Mouse (Mus musculus) heart, embryonic 14.5 days (tissue): ENCODE results near the gene Cavin4. TPM values are rescaled to one million over a fixed set of nuclear protein-coding genes. Genes with fewer than 3 reads are reported as not detected.

ENCODE experiments used
- ATAC-seq: fragments of 200-750 bp; cut with Nextera tagmentation; 2 replicates; pipeline ENCODE4 v1.8.0; 2017; ENCODE audit warnings: low read depth, moderate TSS enrichment; ENCODE audit not compliant: insufficient number of reproducible peaks, insufficient read depth, low FRiP score
- H3K27ac ChIP-seq, 2 experiments: fragments of 200-500 bp in 1 of 2; fragments of 300-500 bp in 1 of 2; sonication (generic) in 1 of 2; replicated peaks in 1 of 2; 2 replicates each; pipeline ENCODE4 v1.5.1; 2012 to 2014; ENCODE audit warnings: low read depth in 2 of 2, low read length in 2 of 2, control low read depth in 1 of 2, mild to moderate bottlenecking in 1 of 2, mixed read lengths in 1 of 2; ENCODE audit not compliant: control insufficient read depth in 1 of 2, insufficient read depth in 1 of 2
- H3K27me3 ChIP-seq: fragments of 300-500 bp; sonication (generic); 2 replicates; pipeline ENCODE4 v1.6.1; 2014; ENCODE audit warnings: mild to moderate bottlenecking, low read length, control low read depth; ENCODE audit not compliant: control insufficient read depth, insufficient read depth
- H3K36me3 ChIP-seq: fragments of 300-500 bp; sonication (generic); 2 replicates; pipeline ENCODE4 v1.6.1; 2014; ENCODE audit warnings: mild to moderate bottlenecking, control low read depth, low read length, mixed read lengths; ENCODE audit not compliant: control insufficient read depth, insufficient read depth
- H3K4me1 ChIP-seq, 2 experiments: fragments of 200-500 bp in 1 of 2; fragments of 300-500 bp in 1 of 2; sonication (generic) in 1 of 2; 2 replicates each; pipeline ENCODE4 v1.6.1; 2012 to 2014; ENCODE audit warnings: low read length in 2 of 2, control low read depth in 1 of 2, mixed read lengths in 1 of 2; ENCODE audit not compliant: control insufficient read depth in 2 of 2, insufficient read depth in 2 of 2
- H3K4me2 ChIP-seq: fragments of 300-500 bp; sonication (generic); 2 replicates; pipeline ENCODE4 v1.6.1; 2014; ENCODE audit warnings: mild to moderate bottlenecking, low read length
- H3K4me3 ChIP-seq, 2 experiments: fragments of 200-500 bp in 1 of 2; fragments of 300-500 bp in 1 of 2; sonication (generic) in 1 of 2; 2 replicates each; pipeline ENCODE4 v1.5.1; 2012 to 2014; ENCODE audit warnings: low read length in 2 of 2, mild to moderate bottlenecking in 2 of 2, control low read depth in 1 of 2, low read depth in 1 of 2, moderate library complexity in 1 of 2; ENCODE audit not compliant: control insufficient read depth in 1 of 2, insufficient read depth in 1 of 2
- H3K9ac ChIP-seq: fragments of 300-500 bp; sonication (generic); 2 replicates; pipeline ENCODE4 v1.6.1; 2014; ENCODE audit warnings: mild to moderate bottlenecking, low read length
- H3K9me3 ChIP-seq: fragments of 300-500 bp; sonication (generic); 2 replicates; pipeline ENCODE4 v1.6.1; 2016; ENCODE audit warnings: low read length, control low read depth; ENCODE audit not compliant: control insufficient read depth
- WGBS: fragments of 180-500 bp; shearing (Covaris S2); extraction: QIAGEN DNeasy Blood & Tissue Kit; methylation state at CpG from one replicate; pipeline ENCODE4 v1.1.7; 2014; 5-methylcytosine and 5-hydroxymethylcytosine counted together
- polyA plus RNA-seq: library from polyadenylated mRNA; unstranded; fragments of >200 nt; fragmentation: Nextera tagmentation; extraction: Ambion mirVana; gene quantifications from 2 replicates; pipeline ENCODE4 v1.2.1, GENCODE M21; 2014

Gene Cavin4
- polyA plus RNA-seq, 1 experiment from 2014 or later, result 9.0 TPM

DNA sequence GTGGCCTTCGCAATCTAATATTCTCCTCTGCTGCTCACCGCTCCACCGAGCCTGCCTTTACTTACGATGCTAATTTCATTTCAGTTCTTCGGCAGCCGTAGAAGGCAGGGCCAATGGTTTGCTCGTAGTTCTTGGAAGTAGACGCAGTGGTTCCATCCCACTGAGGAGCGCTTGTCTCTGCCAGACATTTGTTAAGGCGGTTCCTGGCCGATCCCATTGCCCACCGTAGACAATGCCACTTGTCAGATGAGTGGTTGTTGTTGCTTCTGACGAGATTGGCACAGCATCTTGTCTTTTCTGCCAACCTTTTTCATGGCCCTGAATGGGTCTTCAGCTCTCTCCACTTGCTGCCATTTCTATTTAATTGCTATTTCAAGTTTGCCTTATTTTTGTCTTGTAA is 33.9 kb upstream of the Cavin4 start:
- Histone ChIP-seq H3K4me1 (peaks cover 2 to 3% of the 10 kb centered on the region in 2 experiments; a peak in 1 of 4 replicates), H3K4me2 (no peak overlapping the region), H3K9ac (no peak overlapping the region), H3K36me3 (peaks cover 10% of the 10 kb centered on the region; the same call in 1 of the 2 replicates), H3K27ac (no peak overlapping the region), H3K4me3 (no peak overlapping the region), H3K9me3 (no peaks in the 10 kb centered on the region), H3K27me3 (no peaks in the 10 kb centered on the region)
- no peak for ATAC-seq
- WGBS, result 91% methylated on average over 13 of the region's 13 CpGs

DNA sequence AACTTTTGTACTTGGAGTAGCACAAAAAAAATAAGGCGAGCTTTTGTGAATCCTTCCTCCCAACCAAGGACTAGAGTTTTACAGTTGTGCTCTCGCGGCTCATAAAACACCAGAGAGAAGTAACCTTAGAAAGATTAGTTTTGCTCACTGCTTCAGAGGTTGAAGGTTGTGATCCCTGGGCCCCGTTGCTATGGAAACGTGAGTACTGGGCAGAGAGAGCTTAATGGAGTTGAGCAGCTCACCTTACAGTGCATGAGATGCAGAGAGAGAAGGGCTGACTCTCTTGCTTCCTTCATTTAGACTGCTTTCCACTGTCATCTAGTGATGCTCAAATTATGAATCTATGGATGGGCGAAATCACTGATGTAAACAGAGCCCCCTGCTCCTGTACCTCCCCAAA is 29.8 kb upstream of the Cavin4 start:
- peaks cover 2 to 10% of the 10 kb centered on the region in 2 experiments; a peak in 3 of 4 replicates for H3K4me1 ChIP-seq
- peaks cover 14% of the 10 kb centered on the region for H3K36me3 ChIP-seq
- no peak overlapping the region for H3K4me3 ChIP-seq
- WGBS, result 92% methylated on average over 6 of the region's 6 CpGs
- no peaks in the 10 kb centered on the region for H3K9me3 ChIP-seq
- no peak overlapping the region for H3K4me2 ChIP-seq
- no peaks in the 10 kb centered on the region for H3K27me3 ChIP-seq
- H3K27ac ChIP-seq, result no peak overlapping the region
- ATAC-seq, result no peak
- no peak overlapping the region for H3K9ac ChIP-seq

DNA sequence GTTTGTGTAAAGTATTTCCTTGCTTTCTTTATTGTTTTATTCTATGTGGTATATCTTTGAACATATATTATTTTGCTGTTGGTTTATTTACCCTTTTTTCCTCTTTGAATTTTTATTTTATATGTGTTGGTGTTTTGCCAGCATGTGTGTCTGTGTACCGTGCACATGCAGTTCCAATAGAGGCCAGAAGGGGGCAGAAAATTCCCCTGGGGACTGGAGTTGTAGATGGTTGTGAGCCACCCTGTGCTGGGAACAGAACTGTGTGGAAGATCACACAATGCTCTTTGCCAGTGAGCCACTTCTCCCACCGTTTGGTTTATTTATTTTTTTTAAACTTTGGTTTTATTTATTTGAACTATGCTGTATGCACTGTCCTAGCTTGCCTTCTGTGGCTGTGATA is 29.3 kb upstream of the Cavin4 start:
- no peaks in the 10 kb centered on the region for H3K27me3 ChIP-seq
- no peak overlapping the region for H3K27ac ChIP-seq
- no peak overlapping the region for H3K4me2 ChIP-seq
- H3K36me3 ChIP-seq, result peaks cover 10% of the 10 kb centered on the region
- ATAC-seq, result no peak
- H3K4me1 ChIP-seq, result peaks cover 6 to 15% of the 10 kb centered on the region in 2 experiments; a peak in 3 of 4 replicates
- H3K9ac ChIP-seq, result no peak overlapping the region
- no peaks in the 10 kb centered on the region for H3K9me3 ChIP-seq
- WGBS, result 82% methylated on average over 2 of the region's 2 CpGs
- no peak overlapping the region for H3K4me3 ChIP-seq

DNA sequence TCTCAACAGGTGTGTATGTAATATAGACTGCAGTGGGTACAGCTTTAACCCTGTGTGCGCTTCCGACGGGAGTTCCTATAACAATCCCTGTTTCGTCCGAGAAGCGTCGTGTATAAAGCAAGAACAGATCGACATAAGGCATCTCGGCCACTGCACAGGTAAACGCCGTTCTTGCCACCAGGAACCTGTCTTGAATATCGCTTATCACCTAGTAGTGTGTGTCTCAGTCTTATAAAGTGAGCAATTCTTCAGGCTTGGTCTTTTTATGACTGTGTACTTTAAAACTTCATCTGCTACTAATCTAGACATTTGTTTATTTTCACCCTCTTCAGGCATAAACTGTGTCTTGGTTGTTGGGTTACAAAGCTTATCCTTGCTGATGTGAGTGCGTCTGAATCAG is 26.5 kb upstream of the Cavin4 start:
- no peak overlapping the region for H3K4me3 ChIP-seq
- no peak for ATAC-seq
- no peak overlapping the region for H3K4me2 ChIP-seq
- H3K9me3 ChIP-seq, result no peaks in the 10 kb centered on the region
- peaks cover 3 to 12% of the 10 kb centered on the region in 2 experiments; a peak in 3 of 4 replicates for H3K4me1 ChIP-seq
- H3K27ac ChIP-seq, result no peak overlapping the region
- H3K9ac ChIP-seq, result no peak overlapping the region
- 94% methylated on average over 13 of the region's 13 CpGs for WGBS
- H3K36me3 ChIP-seq, result peaks cover 26% of the 10 kb centered on the region
- no peaks in the 10 kb centered on the region for H3K27me3 ChIP-seq

DNA sequence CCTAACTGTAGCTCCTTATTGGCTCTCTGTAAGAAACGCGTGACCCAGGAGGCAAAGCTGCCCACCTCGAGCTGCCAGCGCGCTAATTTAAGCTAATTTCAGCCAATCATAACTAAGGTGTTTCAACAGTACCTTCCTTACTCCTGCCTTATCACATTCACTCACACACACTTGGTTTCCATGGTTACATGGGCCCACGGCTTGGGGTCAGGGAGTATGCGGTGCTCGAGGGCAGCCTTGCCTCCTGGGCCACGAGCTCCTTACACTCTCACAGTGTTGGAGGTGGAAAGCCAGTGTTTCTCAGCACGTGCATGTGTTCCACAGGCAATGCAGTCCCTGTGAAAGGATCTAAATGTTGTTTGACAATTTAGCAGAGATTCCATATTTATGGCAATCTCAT is 25.2 kb upstream of the Cavin4 start:
- no peaks in the 10 kb centered on the region for H3K9me3 ChIP-seq
- no peak overlapping the region for H3K4me2 ChIP-seq
- peaks cover 3 to 12% of the 10 kb centered on the region in 2 experiments; a peak in 3 of 4 replicates for H3K4me1 ChIP-seq
- H3K9ac ChIP-seq, result no peak overlapping the region; the same call in 1 of the 2 replicates
- no peak overlapping the region for H3K4me3 ChIP-seq
- H3K36me3 ChIP-seq, result peaks cover 35% of the 10 kb centered on the region
- WGBS, result 55% methylated on average over 10 of the region's 10 CpGs
- no peaks in the 10 kb centered on the region for H3K27me3 ChIP-seq
- ATAC-seq, result no peak
- H3K27ac ChIP-seq, result no peak overlapping the region

DNA sequence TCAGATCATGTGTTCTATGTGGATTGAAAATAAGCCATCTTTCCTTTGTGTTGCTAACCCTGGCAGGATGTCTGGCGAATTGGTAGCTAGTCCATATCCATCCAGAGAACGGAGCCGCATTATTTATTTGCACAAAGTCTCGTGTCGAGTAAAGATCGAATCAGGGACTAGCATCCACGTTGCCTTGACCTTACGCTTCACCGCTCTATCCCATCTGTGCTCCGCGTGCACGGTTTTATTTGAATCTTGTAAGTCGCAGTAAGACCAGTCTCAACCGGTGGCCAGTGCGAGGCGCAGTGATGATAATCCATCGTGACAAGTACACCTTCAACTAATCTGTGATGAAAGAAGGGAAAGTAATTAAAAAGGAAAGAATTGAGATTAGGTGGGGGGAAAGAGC is 23.8 kb upstream of the Cavin4 start:
- 96% methylated on average over 17 of the region's 17 CpGs for WGBS
- Histone ChIP-seq H3K36me3 (peaks cover 43% of the 10 kb centered on the region), H3K4me2 (no peak overlapping the region), H3K27me3 (no peaks in the 10 kb centered on the region), H3K27ac (no peak overlapping the region), H3K4me3 (no peak overlapping the region), H3K9ac (no peak overlapping the region), H3K4me1 (peaks cover 3 to 12% of the 10 kb centered on the region in 2 experiments; a peak in 3 of 4 replicates), H3K9me3 (no peaks in the 10 kb centered on the region)
- no peak for ATAC-seq

DNA sequence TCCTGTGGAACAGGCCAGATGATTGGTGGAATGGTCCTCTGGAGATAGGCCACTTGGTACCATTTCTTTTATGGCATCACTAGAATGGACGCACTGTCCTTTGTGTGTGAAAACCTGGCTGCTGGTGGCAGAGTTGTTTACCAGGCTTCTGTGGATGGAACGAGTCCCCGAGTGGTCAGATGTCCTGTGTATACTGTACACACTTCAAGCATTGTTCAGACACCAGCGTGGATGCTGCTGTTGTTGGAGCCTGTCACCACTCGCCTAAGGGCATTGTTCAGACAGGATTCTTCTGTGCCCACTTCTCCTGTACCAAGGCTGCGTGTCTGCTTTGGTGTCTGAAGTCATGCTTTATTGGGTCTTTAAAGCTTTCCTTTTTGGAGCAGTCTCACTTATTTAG is 19.5 kb upstream of the Cavin4 start:
- Histone ChIP-seq H3K27me3 (no peaks in the 10 kb centered on the region), H3K9me3 (no peaks in the 10 kb centered on the region), H3K36me3 (peaks cover 51% of the 10 kb centered on the region), H3K4me1 (peaks cover under 1 to 2% of the 10 kb centered on the region in 2 experiments; a peak in 2 of 4 replicates), H3K4me3 (no peak overlapping the region), H3K9ac (no peak overlapping the region), H3K4me2 (no peak overlapping the region), H3K27ac (no peak overlapping the region)
- 84% methylated on average over 6 of the region's 6 CpGs for WGBS
- no peak for ATAC-seq

DNA sequence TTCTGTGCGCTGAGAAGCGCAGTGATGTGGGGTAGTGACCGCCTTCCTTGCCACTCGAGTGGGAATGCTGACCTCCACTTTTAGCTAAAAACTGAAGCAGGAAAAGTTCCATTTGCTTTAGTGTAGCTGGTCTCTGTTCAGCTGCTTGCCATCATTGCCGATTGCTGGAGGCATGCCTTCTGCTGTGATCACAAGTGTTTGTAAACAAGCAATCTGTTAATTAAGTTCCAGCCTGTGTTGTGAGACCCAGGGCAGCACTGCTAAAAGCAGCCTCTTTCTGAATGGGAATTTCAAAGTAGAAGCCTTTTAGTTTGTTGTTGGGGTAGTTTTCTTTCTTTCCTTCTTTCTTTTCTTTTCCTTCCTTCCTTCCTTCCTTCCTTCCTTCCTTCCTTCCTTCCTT is 17.2 kb upstream of the Cavin4 start:
- ATAC-seq, result no peak
- H3K4me1 ChIP-seq, result no peaks in the 10 kb centered on the region
- no peak overlapping the region for H3K4me3 ChIP-seq
- H3K36me3 ChIP-seq, result peaks cover 59% of the 10 kb centered on the region
- no peak overlapping the region for H3K4me2 ChIP-seq
- no peak overlapping the region for H3K9ac ChIP-seq
- 92% methylated on average over 5 of the region's 5 CpGs for WGBS
- no peaks in the 10 kb centered on the region for H3K27me3 ChIP-seq
- H3K9me3 ChIP-seq, result no peaks in the 10 kb centered on the region
- no peak overlapping the region for H3K27ac ChIP-seq
